ENCODE assay signal across 10 mouse cellular contexts in genomic region chr7:46508590-46509318, GRCm38 (mm10).
A peak's percentile ranks its signal among the peaks of the same experiment; 100 is the strongest.
DNase-seq lines count a peak whose midpoint lies in the region; ATAC-seq and TF ChIP-seq lines count a peak whose summit lies in the region.
"Had no signal": no experiment of that assay in that cellular context is flagged by ENCODE, and none has a peak within 500 bp of the region (broad histone marks: within the 10 kb centered on the region; RNA-seq: fewer than 3 reads in every experiment).

No protein-coding gene starts in this region.

- H3K9me3 ChIP-seq in forebrain, embryonic 15.5 days: no peaks in the 10 kb centered on the region
- no peaks in the 10 kb centered on the region for H3K9me3 ChIP-seq in intestine, embryonic 16.5 days (ENCODE audit: control insufficient read depth, low read length)
- no peaks in the 10 kb centered on the region for H3K9me3 ChIP-seq in neural tube, embryonic 13.5 days
- H3K9me3 ChIP-seq: heart, embryonic 10.5 days had no signal

- H3K4me1 ChIP-seq in forebrain, embryonic 15.5 days: peaks cover 47% of the 10 kb centered on the region
- H3K4me1 ChIP-seq in intestine, embryonic 16.5 days (ENCODE audit: control insufficient read depth, insufficient read depth, low read length): peaks cover 12% of the 10 kb centered on the region
- peaks cover 31% of the 10 kb centered on the region for H3K4me1 ChIP-seq in neural tube, embryonic 13.5 days (replicated peaks)

- no peak overlapping the region for H3K9ac ChIP-seq in forebrain, embryonic 15.5 days (replicated peaks)
- H3K9ac ChIP-seq in intestine, embryonic 16.5 days (ENCODE audit: low read depth, low read length): no peak overlapping the region
- H3K9ac ChIP-seq in neural tube, embryonic 13.5 days: no peak overlapping the region
- H3K9ac ChIP-seq: liver, embryonic 14.5 days had no signal

- H3K4me2 ChIP-seq in forebrain, embryonic 15.5 days (replicated peaks): peak overlapping the region; percentile 46; the same call in 1 of the 2 replicates
- no peak overlapping the region for H3K4me2 ChIP-seq in intestine, embryonic 16.5 days (ENCODE audit: low read depth, low read length)
- peak overlapping the region; percentile 49; the same call in 1 of the 2 replicates for H3K4me2 ChIP-seq in neural tube, embryonic 13.5 days

- intact Hi-C loops in left cerebral cortex, adult 2 months (cut with DNase I): no loop called here

- no peak overlapping the region for H3K4me3 ChIP-seq in layer of hippocampus, adult 2 months
- H3K4me3 ChIP-seq in forebrain, embryonic 15.5 days: no peak overlapping the region
- H3K4me3 ChIP-seq in intestine, embryonic 16.5 days (ENCODE audit: low read length): no peak overlapping the region
- H3K4me3 ChIP-seq in neural tube, embryonic 13.5 days: no peak overlapping the region
- no peak overlapping the region for H3K4me3 ChIP-seq in left cerebral cortex, adult 2 months
- H3K4me3 ChIP-seq: heart, embryonic 10.5 days had no signal

- no peak for TF ChIP-seq CTCF in layer of hippocampus, adult 2 months (conservative IDR thresholded peaks at IDR 0.05)
- TF ChIP-seq CTCF in left cerebral cortex, adult 2 months (IDR thresholded peaks at IDR 0.05): no peak

- 31% methylated on average over 12 of the region's 12 CpGs for WGBS in forebrain, embryonic 15.5 days
- WGBS in intestine, embryonic 16.5 days: 49% methylated on average over 12 of the region's 12 CpGs
- 26% methylated on average over 12 of the region's 12 CpGs for WGBS in neural tube, embryonic 13.5 days

- no peak for DNase-seq in layer of hippocampus, adult 2 months (ENCODE audit: low spot score in 2 of 2)
- no peak for DNase-seq in layer of hippocampus, postnatal 25 days (ENCODE audit: extremely low spot score in 1 of 2, low spot score in 1 of 2)
- DNase-seq in urinary bladder, adult 18-20 months (ENCODE audit: low spot score in 2 of 2): no peak
- no peak for DNase-seq in left cerebral cortex, adult 2 months (ENCODE audit: extremely low spot score in 1 of 2, low spot score in 2 of 2)
- DNase-seq: thymus, postnatal 4 days had no signal

- peak overlapping the region; percentile 78 for H3K27ac ChIP-seq in layer of hippocampus, adult 2 months
- peak overlapping the region; percentile 95 for H3K27ac ChIP-seq in forebrain, embryonic 15.5 days (replicated peaks)
- H3K27ac ChIP-seq in intestine, embryonic 16.5 days (ENCODE audit: low read length): no peak overlapping the region
- peak overlapping the region; percentile 84 for H3K27ac ChIP-seq in neural tube, embryonic 13.5 days (replicated peaks)
- H3K27ac ChIP-seq in left cerebral cortex, adult 2 months: no peak overlapping the region; the same call in 1 of the 2 replicates
- H3K27ac ChIP-seq: heart, embryonic 10.5 days; liver, embryonic 14.5 days had no signal

- H3K36me3 ChIP-seq in forebrain, embryonic 15.5 days: no peaks in the 10 kb centered on the region
- H3K36me3 ChIP-seq in intestine, embryonic 16.5 days (ENCODE audit: control insufficient read depth, insufficient read depth, low read length): no peaks in the 10 kb centered on the region
- no peaks in the 10 kb centered on the region for H3K36me3 ChIP-seq in neural tube, embryonic 13.5 days
- H3K36me3 ChIP-seq: heart, embryonic 10.5 days had no signal

- peak; percentile 67 for ATAC-seq in forebrain, embryonic 15.5 days (replicated peaks)
- peak; percentile 64 for ATAC-seq in intestine, embryonic 16.5 days
- peak; percentile 32; the same call in 1 of the 2 replicates for ATAC-seq in neural tube, embryonic 13.5 days (ENCODE audit: low read depth)

- no peaks in the 10 kb centered on the region for H3K27me3 ChIP-seq in forebrain, embryonic 15.5 days
- no peaks in the 10 kb centered on the region for H3K27me3 ChIP-seq in intestine, embryonic 16.5 days (replicated peaks; ENCODE audit: control insufficient read depth, insufficient read depth, low read length)
- H3K27me3 ChIP-seq in neural tube, embryonic 13.5 days: peaks cover 9% of the 10 kb centered on the region; the same call in 1 of the 2 replicates

Comparison
In these comparisons a context has a peak if more than half of its experiments do, and no peak if none do; other contexts are left out.
1. H3K27ac ChIP-seq: peak in layer of hippocampus, adult 2 months (single experiment), forebrain, embryonic 15.5 days (single experiment) and neural tube, embryonic 13.5 days (single experiment); none in intestine, embryonic 16.5 days (single experiment) and left cerebral cortex, adult 2 months (single experiment).
2. Peak in every context shown above with its lines, with median percentiles within 50 percentile points of each other: ATAC-seq.